Mouse (Mus musculus) midbrain, embryonic 13.5 days (tissue): ENCODE results near the gene Krt28. TPM values are rescaled to one million over a fixed set of nuclear protein-coding genes. Genes with fewer than 3 reads are reported as not detected.

Experiments
- ATAC-seq: fragments of 200-750 bp; cut with Nextera tagmentation; 2 replicates; pipeline ENCODE4 v1.8.0; 2017; ENCODE audit warnings: mild to moderate bottlenecking, moderate TSS enrichment, moderate library complexity
- H3K27ac ChIP-seq: fragments of 300-500 bp; sonication (generic); 2 replicates; pipeline ENCODE4 v1.5.1; 2015; ENCODE audit warnings: inconsistent platforms, mild to moderate bottlenecking, moderate library complexity
- H3K27me3 ChIP-seq: fragments of 300-500 bp; sonication (generic); 2 replicates; pipeline ENCODE4 v1.6.1; 2015; ENCODE audit warnings: mild to moderate bottlenecking, inconsistent platforms
- H3K36me3 ChIP-seq: fragments of 300-500 bp; sonication (generic); 2 replicates; pipeline ENCODE4 v1.6.1; 2015; ENCODE audit warnings: mild to moderate bottlenecking, inconsistent platforms
- H3K4me1 ChIP-seq: fragments of 300-500 bp; sonication (generic); replicated peaks from 2 replicates; pipeline ENCODE4 v1.6.1; 2015; ENCODE audit warnings: inconsistent platforms
- H3K4me2 ChIP-seq: fragments of 300-500 bp; sonication (generic); replicated peaks from 2 replicates; pipeline ENCODE4 v1.6.1; 2015; ENCODE audit warnings: moderate library complexity, mild to moderate bottlenecking, inconsistent platforms
- H3K4me3 ChIP-seq: fragments of 300-500 bp; sonication (generic); replicated peaks from 2 replicates; pipeline ENCODE4 v1.5.1; 2015; ENCODE audit warnings: mild to moderate bottlenecking, inconsistent platforms
- H3K9ac ChIP-seq: fragments of 300-500 bp; sonication (generic); replicated peaks from 2 replicates; pipeline ENCODE4 v1.6.1; 2015; ENCODE audit warnings: mild to moderate bottlenecking, inconsistent platforms
- H3K9me3 ChIP-seq: fragments of 300-500 bp; sonication (generic); 2 replicates; pipeline ENCODE4 v1.6.1; 2016; ENCODE audit warnings: mild to moderate bottlenecking, inconsistent platforms
- WGBS: fragments of 180-500 bp; shearing (Covaris S2); methylation state at CpG from one replicate; pipeline ENCODE4 v1.1.7; 2015; 5-methylcytosine and 5-hydroxymethylcytosine counted together
- polyA plus RNA-seq: library from polyadenylated mRNA; unstranded; fragments of >200 nt; fragmentation: Nextera tagmentation; extraction: Ambion mirVana; gene quantifications from 2 replicates; pipeline ENCODE4 v1.2.1, GENCODE M21; 2015

Gene Krt28
- polyA plus RNA-seq, 1 experiment from 2014 or later: 0.22 TPM

- Histone ChIP-seq H3K4me3 (no peak overlapping the region), H3K4me1 (peaks cover 13% of the 10 kb centered on the region), H3K9me3 (no peaks in the 10 kb centered on the region), H3K27me3 (peaks cover 28% of the 10 kb centered on the region; the same call in 1 of the 2 replicates), H3K4me2 (no peak overlapping the region), H3K9ac (0 out of 2 replicates have a peak overlapping the region, but pooled peaks have one; percentile 28), H3K36me3 (0 out of 2 replicates have a peak, but pooled peaks cover 3% of the 10 kb centered on the region), H3K27ac (0 out of 2 replicates have a peak overlapping the region, but pooled peaks have one; percentile 21)
- ATAC-seq: no peak
- WGBS: 20% methylated on average over 3 of the region's 3 CpGs
Observed at GRCm38 (mm10) chr11:99396034-99396433, 21.3 kb upstream of the Krt28 start.

GRCm38 (mm10) chr11:99392492-99392891 lies 17.8 kb upstream of the Krt28 start:
- Histone ChIP-seq H3K27me3 (0 out of 2 replicates have a peak, but pooled peaks cover 3% of the 10 kb centered on the region), H3K4me3 (no peak overlapping the region), H3K4me2 (no peak overlapping the region), H3K9me3 (no peaks in the 10 kb centered on the region), H3K27ac (no peak overlapping the region), H3K9ac (no peak overlapping the region), H3K36me3 (0 out of 2 replicates have a peak, but pooled peaks cover 3% of the 10 kb centered on the region), H3K4me1 (peaks cover 13% of the 10 kb centered on the region)
- ATAC-seq: no peak
- WGBS: 88% methylated on average over 10 of the region's 10 CpGs

- Histone ChIP-seq H3K27ac (no peak overlapping the region), H3K4me3 (no peak overlapping the region), H3K4me2 (no peak overlapping the region), H3K9ac (no peak overlapping the region), H3K4me1 (peaks cover 21% of the 10 kb centered on the region), H3K36me3 (0 out of 2 replicates have a peak, but pooled peaks cover 3% of the 10 kb centered on the region), H3K27me3 (no peaks in the 10 kb centered on the region), H3K9me3 (no peaks in the 10 kb centered on the region)
- WGBS: 87% methylated on average over 6 of the region's 6 CpGs
- no peak for ATAC-seq
Observed at GRCm38 (mm10) chr11:99391375-99391774, 16.7 kb upstream of the Krt28 start.

- Histone ChIP-seq H3K4me3 (no peak overlapping the region), H3K9ac (no peak overlapping the region), H3K9me3 (no peaks in the 10 kb centered on the region), H3K27ac (no peak overlapping the region), H3K4me2 (no peak overlapping the region), H3K36me3 (0 out of 2 replicates have a peak, but pooled peaks cover 3% of the 10 kb centered on the region), H3K27me3 (no peaks in the 10 kb centered on the region), H3K4me1 (peaks cover 17% of the 10 kb centered on the region)
- WGBS: 77% methylated on average over 7 of the region's 7 CpGs
- no peak for ATAC-seq
Observed at GRCm38 (mm10) chr11:99390866-99391265, 16.2 kb upstream of the Krt28 start.

GRCm38 (mm10) chr11:99389264-99389663 lies 14.6 kb upstream of the Krt28 start, which contains the start of gene Krt10:
Krt10 (minus strand) TSS chr11:99389364.
- Histone ChIP-seq H3K36me3 (0 out of 2 replicates have a peak, but pooled peaks cover 3% of the 10 kb centered on the region), H3K4me3 (no peak within 1 kb of the TSS), H3K27ac (no peak within 1 kb of the TSS), H3K4me1 (peaks cover 15% of the 10 kb centered on the region), H3K4me2 (no peak within 1 kb of the TSS), H3K27me3 (peaks cover 2% of the 10 kb centered on the region; the same call in 1 of the 2 replicates), H3K9ac (0 out of 2 replicates have a peak within 1 kb of the TSS, but pooled peaks have one; percentile 32), H3K9me3 (no peaks in the 10 kb centered on the region)
- no peak for ATAC-seq
- WGBS: 90% methylated on average over 4 of the region's 4 CpGs

GRCm38 (mm10) chr11:99388661-99389060 lies 14.0 kb upstream of the Krt28 start:
- Histone ChIP-seq H3K36me3 (0 out of 2 replicates have a peak, but pooled peaks cover 3% of the 10 kb centered on the region), H3K9me3 (no peaks in the 10 kb centered on the region), H3K27me3 (peaks cover 5% of the 10 kb centered on the region), H3K4me3 (no peak overlapping the region), H3K27ac (no peak overlapping the region), H3K9ac (no peak overlapping the region), H3K4me1 (peaks cover 15% of the 10 kb centered on the region), H3K4me2 (no peak overlapping the region)
- whole genome bisulfite sequencing: 94% methylated on average over 18 of the region's 18 CpGs
- no peak for ATAC-seq

- peak overlapping the region; percentile 96 for H3K27ac ChIP-seq
- peak overlapping the region; percentile 72 for H3K4me2 ChIP-seq
- ATAC-seq: peak; percentile 84
- H3K36me3 ChIP-seq: no peaks in the 10 kb centered on the region
- H3K9me3 ChIP-seq: no peaks in the 10 kb centered on the region
- WGBS: 3% methylated on average over 71 of the region's 71 CpGs
- H3K27me3 ChIP-seq: peaks cover 28% of the 10 kb centered on the region
- H3K4me1 ChIP-seq: peaks cover 15% of the 10 kb centered on the region
- peak overlapping the region; percentile 63 for H3K4me3 ChIP-seq
- H3K9ac ChIP-seq: peak overlapping the region; percentile 82
Observed at GRCm38 (mm10) chr11:99385813-99386721, 11.4 kb upstream of the Krt28 start.

GRCm38 (mm10) chr11:99379568-99379967 lies 4.9 kb upstream of the Krt28 start:
- Histone ChIP-seq H3K9me3 (no peaks in the 10 kb centered on the region), H3K27ac (no peak overlapping the region), H3K9ac (no peak overlapping the region), H3K4me3 (no peak overlapping the region), H3K4me2 (no peak overlapping the region), H3K4me1 (no peaks in the 10 kb centered on the region), H3K27me3 (peaks cover 31% of the 10 kb centered on the region), H3K36me3 (no peaks in the 10 kb centered on the region)
- 20% methylated on average over 5 of the region's 5 CpGs for WGBS
- no peak for ATAC-seq

- Histone ChIP-seq H3K4me3 (no peak overlapping the region), H3K27me3 (no peaks in the 10 kb centered on the region), H3K4me2 (no peak overlapping the region), H3K36me3 (no peaks in the 10 kb centered on the region), H3K27ac (no peak overlapping the region), H3K9ac (no peak overlapping the region), H3K9me3 (no peaks in the 10 kb centered on the region), H3K4me1 (no peaks in the 10 kb centered on the region)
- no peak for ATAC-seq
- WGBS: 81% methylated on average over 8 of the region's 8 CpGs
Observed at GRCm38 (mm10) chr11:99369853-99370451, 4.8 kb downstream of the Krt28 start.

- ATAC-seq: no peak
- no peak overlapping the region for H3K4me2 ChIP-seq
- H3K36me3 ChIP-seq: no peaks in the 10 kb centered on the region
- no peak overlapping the region for H3K9ac ChIP-seq
- 12% methylated on average over 3 of the region's 3 CpGs for WGBS
- no peaks in the 10 kb centered on the region for H3K4me1 ChIP-seq
- H3K4me3 ChIP-seq: no peak overlapping the region
- no peaks in the 10 kb centered on the region for H3K9me3 ChIP-seq
- H3K27me3 ChIP-seq: no peaks in the 10 kb centered on the region
- no peak overlapping the region for H3K27ac ChIP-seq
Observed at GRCm38 (mm10) chr11:99369229-99369628, 5.5 kb downstream of the Krt28 start.

GRCm38 (mm10) chr11:99366791-99367190 lies 7.9 kb downstream of the Krt28 start:
- Histone ChIP-seq H3K4me3 (no peak overlapping the region), H3K27me3 (no peaks in the 10 kb centered on the region), H3K4me1 (no peaks in the 10 kb centered on the region), H3K9me3 (no peaks in the 10 kb centered on the region), H3K4me2 (no peak overlapping the region), H3K27ac (no peak overlapping the region), H3K9ac (no peak overlapping the region), H3K36me3 (no peaks in the 10 kb centered on the region)
- WGBS: 52% methylated on average over 10 of the region's 10 CpGs
- no peak for ATAC-seq

- H3K9me3 ChIP-seq: no peaks in the 10 kb centered on the region
- ATAC-seq: no peak
- H3K4me3 ChIP-seq: no peak overlapping the region
- 26% methylated on average over 9 of the region's 9 CpGs for WGBS
- H3K9ac ChIP-seq: no peak overlapping the region
- no peaks in the 10 kb centered on the region for H3K4me1 ChIP-seq
- H3K4me2 ChIP-seq: no peak overlapping the region
- no peak overlapping the region for H3K27ac ChIP-seq
- H3K36me3 ChIP-seq: no peaks in the 10 kb centered on the region
- no peaks in the 10 kb centered on the region for H3K27me3 ChIP-seq
Observed at GRCm38 (mm10) chr11:99364412-99364811, 10.3 kb downstream of the Krt28 start.
